Mouse (Mus musculus): Measurements from ENCODE around the gene Tpd52l1. TPM values are rescaled to one million over a fixed set of nuclear protein-coding genes. Genes with fewer than 3 reads are reported as not detected.
A peak's percentile ranks its signal among the peaks of the same experiment; 100 is the strongest.

The Tpd52l1 gene
- total RNA-seq (2021) = 10 to 100 TPM; 20.5 to 34.2 TPM
- long read RNA-seq, experiment 1, transcript Tpd52l1-204 (5 exons, 1,103 nt) = major isoform, 21 of 28 reads
- long read RNA-seq, experiment 1, partial matches to known transcripts = 0 of 28 reads
- long read RNA-seq, experiment 1, other reads (novel, unspliced or antisense) = 3 of 28 reads
- long read RNA-seq, experiment 2, transcript Tpd52l1-204 (5 exons, 1,103 nt) = major isoform, 21 of 27 reads
- long read RNA-seq, experiment 2, transcript Tpd52l1-203 (6 exons, 827 nt) = minor isoform, 6 of 27 reads
- long read RNA-seq, experiment 2, partial matches to known transcripts = 0 of 27 reads
- long read RNA-seq, experiment 2, other reads (novel, unspliced or antisense) = 0 of 27 reads

DNA sequence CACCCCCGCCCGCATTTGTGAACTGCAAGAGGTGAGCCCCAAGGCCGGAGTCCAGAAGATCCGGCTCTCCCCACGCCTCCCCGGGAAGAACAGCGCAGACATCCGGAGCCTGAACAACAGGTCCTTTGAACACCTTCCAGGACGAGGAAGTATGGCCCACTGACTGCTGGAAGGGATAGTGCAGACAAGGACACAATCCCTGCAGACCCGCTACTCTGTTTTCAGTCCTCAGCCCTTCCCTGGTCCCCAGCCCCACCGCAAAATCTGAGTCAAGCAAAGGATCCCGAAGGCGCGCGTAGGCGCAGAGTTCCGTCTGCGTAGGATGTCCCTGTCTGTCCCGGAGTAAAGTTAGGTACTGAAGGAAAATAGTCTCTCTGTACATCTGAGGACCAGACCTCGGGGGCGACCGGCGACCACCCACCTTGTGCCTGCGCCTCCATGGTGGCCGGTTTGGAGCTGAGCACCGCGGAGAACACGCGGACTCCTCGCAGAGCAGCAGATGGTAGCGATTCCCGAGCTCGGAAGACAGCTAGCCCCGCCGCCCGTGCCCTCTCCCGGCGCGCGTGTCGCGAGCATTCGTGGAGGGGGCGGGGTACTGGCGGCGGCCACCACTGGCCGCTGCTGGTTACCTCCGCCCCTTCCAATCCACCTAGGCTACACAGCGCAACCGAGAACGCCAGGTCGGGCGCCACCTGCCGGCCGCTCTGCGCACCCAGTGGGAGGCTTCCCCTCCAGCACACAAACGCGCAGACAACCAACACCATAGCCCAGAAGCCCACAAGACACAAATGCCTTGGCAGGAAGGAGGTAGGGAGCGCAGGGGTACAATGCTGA, at the start of gene Tpd52l1:
Gene Tpd52l1, minus strand, starts transcription at position 668 of the 834 bp plus-strand sequence.
- TF ChIP-seq CTCF (IDR thresholded peaks at IDR 0.05) = peak; percentile 91
- Histone ChIP-seq H3K4me3 (peak within 1 kb of the TSS; percentile 80), H3K27ac (peak within 1 kb of the TSS; percentile 88)
- intact Hi-C loops (cut with DNase I) = loop anchor here (1.0 to 10.0 kb wide), 4 partner anchors 25 to 621 kb away; partner anchors contain the start of genes Hddc2 and Rnf217
- DNase-seq = peak; percentile 92

DNA sequence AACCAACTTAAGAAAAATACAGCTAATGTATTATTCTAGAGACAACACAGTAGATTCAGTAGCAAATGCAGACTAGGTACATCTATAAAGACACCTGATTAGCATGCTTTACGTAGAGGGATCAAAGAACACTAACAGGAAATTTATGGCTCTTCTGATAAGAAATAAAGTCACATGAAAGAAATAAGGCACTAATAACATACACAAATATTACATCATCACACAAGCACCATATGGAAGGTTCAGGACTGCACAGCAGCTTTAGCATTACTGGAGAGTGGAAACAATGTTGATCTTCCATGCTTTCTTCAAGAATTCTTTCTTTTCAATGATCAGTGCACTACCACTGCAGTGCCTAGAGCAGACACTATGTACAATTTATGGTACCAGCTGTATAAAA, 48.5 kb upstream of the Tpd52l1 start:
- no peak for TF ChIP-seq CTCF (IDR thresholded peaks at IDR 0.05)

DNA sequence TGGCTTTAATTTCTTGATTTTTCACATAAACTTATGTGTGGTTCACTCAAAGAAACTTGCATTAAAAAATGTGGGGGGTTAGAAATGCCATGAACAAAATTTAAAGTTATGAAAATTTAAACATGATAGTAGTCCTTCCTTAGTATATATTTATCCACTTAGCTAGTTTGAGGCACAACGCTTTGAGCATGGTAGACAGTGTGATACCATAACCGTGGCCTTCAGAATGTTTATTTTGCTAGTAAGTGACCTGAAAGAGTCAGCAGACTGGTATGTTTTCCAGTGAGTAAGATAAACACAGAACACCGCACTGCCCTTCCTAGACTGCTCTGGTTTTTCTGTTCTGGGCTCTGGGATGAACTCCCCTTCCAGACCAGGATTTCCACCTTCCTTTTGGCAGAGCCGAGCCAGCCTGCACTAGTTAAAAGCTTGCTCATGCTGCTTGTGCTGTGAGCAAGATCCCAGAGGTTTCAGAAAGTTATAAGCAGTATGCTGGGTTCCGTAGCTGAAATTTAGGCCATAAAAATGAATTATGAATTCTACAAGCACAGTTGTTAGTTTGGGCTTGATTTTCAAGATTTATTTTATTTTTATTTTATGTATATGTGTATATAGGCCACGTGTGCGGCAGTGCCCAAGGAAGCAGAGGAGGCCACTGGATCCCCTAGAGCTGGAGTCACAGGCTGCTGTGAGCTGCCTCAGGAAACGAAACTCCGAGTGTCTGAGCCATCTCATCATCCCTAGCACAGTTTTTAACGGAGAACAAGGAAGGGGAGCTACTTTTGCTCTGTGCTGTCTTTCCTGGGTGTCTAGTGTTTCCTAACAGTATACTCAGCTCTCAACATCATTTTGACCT, 21.5 kb upstream of the Tpd52l1 start:
- TF ChIP-seq CTCF (IDR thresholded peaks at IDR 0.05) = no peak
- intact Hi-C loops (cut with DNase I) = no loop called here
- Histone ChIP-seq H3K27ac (no peak overlapping the region), H3K4me3 (no peak overlapping the region)
- no peak for DNase-seq

More for the DNA sequence above, 48.5 kb upstream of the Tpd52l1 start:
- DNase-seq = no peak
- no peak overlapping the region for H3K4me3 ChIP-seq
- no peak overlapping the region for H3K27ac ChIP-seq
- intact Hi-C loops (cut with DNase I) = no loop called here

- no peak overlapping the region for H3K4me3 ChIP-seq
- intact Hi-C loops (cut with DNase I) = no loop called here
- H3K27ac ChIP-seq = no peak overlapping the region
- no peak for DNase-seq
- TF ChIP-seq CTCF (IDR thresholded peaks at IDR 0.05) = peak; percentile 82
Measured at GRCm38 (mm10) chr10:31465840-31466541, 20.2 kb upstream of the Tpd52l1 start.

DNA sequence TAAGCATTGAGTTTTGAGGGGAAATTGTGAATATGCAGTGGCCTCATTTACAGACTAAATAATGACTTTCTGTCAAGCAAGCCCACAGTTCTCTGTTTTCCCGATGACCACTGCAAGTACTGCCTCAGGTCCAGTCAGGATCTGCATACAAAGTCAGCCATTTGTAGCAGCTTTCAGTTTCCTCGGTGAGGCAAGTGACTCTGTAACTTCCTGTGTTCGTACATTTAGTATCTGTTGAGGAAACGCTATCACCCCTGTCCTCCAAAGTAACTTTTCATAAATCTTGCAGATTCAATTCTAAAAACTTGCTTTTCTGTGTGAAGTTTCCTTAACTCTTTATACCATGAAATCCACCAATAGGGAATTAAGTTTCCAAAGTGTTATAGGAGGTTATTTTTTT, 19.7 kb upstream of the Tpd52l1 start:
- H3K27ac ChIP-seq = no peak overlapping the region
- H3K4me3 ChIP-seq = no peak overlapping the region
- intact Hi-C loops (cut with DNase I) = no loop called here
- DNase-seq = no peak
- no peak for TF ChIP-seq CTCF (IDR thresholded peaks at IDR 0.05)

- intact Hi-C loops (cut with DNase I) = no loop called here
- TF ChIP-seq CTCF (IDR thresholded peaks at IDR 0.05) = no peak
- DNase-seq = no peak
Measured at GRCm38 (mm10) chr10:31463044-31463443, 17.3 kb upstream of the Tpd52l1 start.

GRCm38 (mm10) chr10:31456806-31457205, 11.0 kb upstream of the Tpd52l1 start:
- Histone ChIP-seq H3K27ac (no peak overlapping the region), H3K4me3 (no peak overlapping the region)
- intact Hi-C loops (cut with DNase I) = no loop called here
- TF ChIP-seq CTCF (IDR thresholded peaks at IDR 0.05) = no peak
- no peak for DNase-seq

More at GRCm38 (mm10) chr10:31463044-31463443, 17.3 kb upstream of the Tpd52l1 start:
- H3K27ac ChIP-seq = no peak overlapping the region
- no peak overlapping the region for H3K4me3 ChIP-seq

DNA sequence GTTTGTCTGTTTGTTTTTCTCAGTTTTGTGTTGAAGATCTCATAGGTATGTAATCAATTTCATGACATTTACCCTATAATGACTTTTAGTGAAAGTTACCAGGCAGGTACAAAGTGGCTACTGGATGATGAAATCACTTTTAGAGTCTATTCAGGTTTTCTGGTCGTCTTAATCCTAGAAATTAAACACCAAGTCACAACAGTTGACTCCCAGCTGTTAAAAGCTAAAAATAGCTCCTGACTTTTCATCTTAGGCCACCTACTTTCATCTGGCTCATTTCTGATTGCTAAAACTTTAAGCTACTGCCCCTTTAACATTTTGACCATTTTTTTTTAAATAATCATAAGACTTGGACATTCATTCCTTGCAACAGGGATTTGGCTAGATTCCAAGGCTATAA, 1.3 kb upstream of the Tpd52l1 start:
- intact Hi-C loops (cut with DNase I) = loop anchor here (5.0 to 10.0 kb wide), 2 partner anchors 160 to 622 kb away; partner anchors contain the start of gene Rnf217
- TF ChIP-seq CTCF (IDR thresholded peaks at IDR 0.05) = no peak
- no peak for DNase-seq
- H3K27ac ChIP-seq = peak overlapping the region; percentile 88
- H3K4me3 ChIP-seq = no peak overlapping the region

GRCm38 (mm10) chr10:31444206-31444605, 1.6 kb downstream of the Tpd52l1 start:
- Histone ChIP-seq H3K4me3 (no peak overlapping the region), H3K27ac (no peak overlapping the region)
- intact Hi-C loops (cut with DNase I) = loop anchor here (2.0 to 10.0 kb wide), 2 partner anchors 23 to 619 kb away; no protein-coding TSS in a partner anchor
- TF ChIP-seq CTCF (IDR thresholded peaks at IDR 0.05) = no peak
- no peak for DNase-seq

DNA sequence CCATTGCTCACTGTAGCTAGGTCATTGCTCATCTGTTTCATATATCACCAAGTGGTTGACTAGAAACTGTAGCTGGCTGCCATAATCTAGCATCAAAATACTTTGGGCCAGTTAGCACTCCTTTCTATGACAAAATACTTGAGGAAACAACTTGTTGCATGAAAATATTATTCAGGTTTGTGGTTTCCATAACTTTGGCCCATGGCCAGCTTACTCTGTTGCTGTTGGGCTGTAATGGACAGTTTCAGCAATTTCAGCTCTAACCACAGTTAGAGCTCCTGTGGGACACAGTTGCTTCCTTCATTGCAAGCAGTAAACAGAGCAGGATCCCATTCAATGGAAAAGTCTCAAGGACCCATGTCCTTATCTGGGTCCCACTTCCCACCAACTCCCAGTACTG, 4.3 kb downstream of the Tpd52l1 start:
- no peak for DNase-seq
- H3K27ac ChIP-seq = no peak overlapping the region
- intact Hi-C loops (cut with DNase I) = loop anchor here (10.0 kb wide), 1 partner anchor 617 kb away; no protein-coding TSS in a partner anchor
- no peak for TF ChIP-seq CTCF (IDR thresholded peaks at IDR 0.05)
- H3K4me3 ChIP-seq = no peak overlapping the region

- DNase-seq = no peak
- Histone ChIP-seq H3K4me3 (no peak overlapping the region), H3K27ac (no peak overlapping the region)
- TF ChIP-seq CTCF (IDR thresholded peaks at IDR 0.05) = no peak
- intact Hi-C loops (cut with DNase I) = no loop called here
Measured at GRCm38 (mm10) chr10:31436047-31436446, 9.7 kb downstream of the Tpd52l1 start.

All from gastrocnemius, adult 2 months (tissue).